26 mouse cellular contexts compared by ENCODE assay signal in the genomic region with DNA sequence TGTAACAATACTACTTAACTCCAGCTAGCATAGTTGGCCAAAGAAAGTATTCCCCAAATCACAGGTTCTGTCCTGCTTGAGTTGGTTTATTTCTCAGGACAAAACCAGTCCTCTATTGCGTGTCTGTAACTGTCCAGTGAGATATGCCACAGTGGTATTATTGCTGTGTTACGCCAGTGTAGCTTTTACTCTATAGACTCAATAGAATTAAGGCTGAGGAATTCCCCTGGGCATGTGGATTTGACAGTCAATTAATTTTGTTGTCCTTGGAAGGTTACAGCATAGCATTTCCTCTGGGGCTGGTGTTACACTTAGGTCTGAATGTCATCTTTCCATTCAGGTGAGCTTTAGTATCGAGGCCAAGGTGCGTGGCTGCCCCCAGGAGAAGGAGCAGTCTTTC. TPM values are rescaled to one million over a fixed set of nuclear protein-coding genes. Genes with fewer than 3 reads are reported as not detected.
DNase-seq lines count a peak whose midpoint lies in the region; ATAC-seq and TF ChIP-seq lines count a peak whose summit lies in the region.
"Had no signal": no experiment of that assay in that cellular context is flagged by ENCODE, and none has a peak within 500 bp of the region (broad histone marks: within the 10 kb centered on the region; RNA-seq: fewer than 3 reads in every experiment).

No protein-coding gene starts in this region.

- H3K27me3 ChIP-seq in hindbrain, embryonic 10.5 days (ENCODE audit: insufficient read depth, poor library complexity, severe bottlenecking) = no peaks in the 10 kb centered on the region
- no peaks in the 10 kb centered on the region for H3K27me3 ChIP-seq in hindbrain, embryonic 12.5 days
- H3K27me3 ChIP-seq in midbrain, postnatal 0 days (ENCODE audit: insufficient read depth, low read length) = no peaks in the 10 kb centered on the region
- no peaks in the 10 kb centered on the region for H3K27me3 ChIP-seq in midbrain, embryonic 14.5 days (ENCODE audit: control insufficient read depth, insufficient read depth, low read length)
- no peaks in the 10 kb centered on the region for H3K27me3 ChIP-seq in intestine, embryonic 15.5 days (replicated peaks)
- H3K27me3 ChIP-seq: embryonic facial prominence, embryonic 12.5 days; forebrain, embryonic 12.5 days; Patski had no signal

- no peaks in the 10 kb centered on the region for H3K9me3 ChIP-seq in hindbrain, embryonic 10.5 days
- H3K9me3 ChIP-seq in hindbrain, embryonic 12.5 days (replicated peaks) = no peaks in the 10 kb centered on the region
- no peaks in the 10 kb centered on the region for H3K9me3 ChIP-seq in midbrain, postnatal 0 days (ENCODE audit: low read length)
- no peaks in the 10 kb centered on the region for H3K9me3 ChIP-seq in midbrain, embryonic 14.5 days (ENCODE audit: control insufficient read depth, low read length)
- no peaks in the 10 kb centered on the region for H3K9me3 ChIP-seq in intestine, embryonic 15.5 days
- H3K9me3 ChIP-seq: embryonic facial prominence, embryonic 10.5 days; embryonic facial prominence, embryonic 12.5 days; forebrain, embryonic 10.5 days; forebrain, embryonic 12.5 days; G1E had no signal

- H3K4me1 ChIP-seq in hindbrain, embryonic 10.5 days (replicated peaks) = peaks cover 21% of the 10 kb centered on the region
- no peaks in the 10 kb centered on the region for H3K4me1 ChIP-seq in hindbrain, embryonic 12.5 days
- H3K4me1 ChIP-seq in midbrain, postnatal 0 days (ENCODE audit: insufficient read depth, low read length) = no peaks in the 10 kb centered on the region
- H3K4me1 ChIP-seq in midbrain, embryonic 14.5 days (ENCODE audit: control insufficient read depth, insufficient read depth, low read length) = no peaks in the 10 kb centered on the region
- no peaks in the 10 kb centered on the region for H3K4me1 ChIP-seq in intestine, embryonic 15.5 days (replicated peaks)
- H3K4me1 ChIP-seq: embryonic facial prominence, embryonic 12.5 days; forebrain, embryonic 12.5 days had no signal

- DNase-seq in hindbrain, embryonic 10.5 days (ENCODE audit: low spot score) = no peak
- DNase-seq in midbrain, postnatal 0 days (ENCODE audit: low spot score) = peak; percentile 19
- DNase-seq in midbrain, embryonic 14.5 days = no peak
- DNase-seq in fat pad, adult 2 months (ENCODE audit: extremely low read depth, low read depth, low spot score) = peak; percentile 87
- DNase-seq in cerebellum, postnatal 4 days (ENCODE audit: low spot score in 2 of 2) = no peak
- DNase-seq: adrenal gland, adult 8-10 months; adrenal gland, postnatal 14 days; adrenal gland, postnatal 36 days; B cell, adult 2 months; cerebellum, adult 11 months; cerebellum, adult 18-20 months; cerebellum, adult 8-10 months; cerebellum, adult 9-11 months; cerebellum, postnatal 14 days; cerebellum, postnatal 36 days had no signal

- peak overlapping the region; percentile 45; the same call in 1 of the 2 replicates for H3K27ac ChIP-seq in hindbrain, embryonic 10.5 days
- H3K27ac ChIP-seq in hindbrain, embryonic 12.5 days = no peak overlapping the region
- H3K27ac ChIP-seq in midbrain, postnatal 0 days (ENCODE audit: low read depth, low read length) = no peak overlapping the region
- H3K27ac ChIP-seq in midbrain, embryonic 14.5 days (replicated peaks; ENCODE audit: low read depth, low read length) = no peak overlapping the region
- no peak overlapping the region for H3K27ac ChIP-seq in intestine, embryonic 15.5 days
- H3K27ac ChIP-seq: embryonic facial prominence, embryonic 10.5 days; embryonic facial prominence, embryonic 12.5 days; forebrain, embryonic 10.5 days; forebrain, embryonic 12.5 days had no signal

- 87% methylated on average over 4 of the region's 4 CpGs for WGBS in hindbrain, embryonic 10.5 days
- WGBS in hindbrain, embryonic 12.5 days = 73% methylated on average over 4 of the region's 4 CpGs
- 82% methylated on average over 4 of the region's 4 CpGs for WGBS in midbrain, postnatal 0 days
- 68% methylated on average over 4 of the region's 4 CpGs for WGBS in midbrain, embryonic 14.5 days
- WGBS in intestine, embryonic 15.5 days = 80% methylated on average over 4 of the region's 4 CpGs

- no peak for ATAC-seq in hindbrain, embryonic 12.5 days (ENCODE audit: low FRiP score)
- ATAC-seq in midbrain, postnatal 0 days (ENCODE audit: low FRiP score) = no peak
- no peak for ATAC-seq in midbrain, embryonic 14.5 days (ENCODE audit: low FRiP score, low TSS enrichment)
- ATAC-seq in intestine, embryonic 15.5 days = no peak
- ATAC-seq: activated CD4-positive, CD25-positive, alpha-beta regulatory T cell, adult 4 months; forebrain, embryonic 14.5 days; forebrain, embryonic 16.5 days; Patski had no signal

- no peak overlapping the region for H3K4me3 ChIP-seq in hindbrain, embryonic 10.5 days
- no peak overlapping the region for H3K4me3 ChIP-seq in hindbrain, embryonic 12.5 days
- H3K4me3 ChIP-seq in midbrain, postnatal 0 days (ENCODE audit: low read depth, low read length) = no peak overlapping the region
- H3K4me3 ChIP-seq in midbrain, embryonic 14.5 days (replicated peaks; ENCODE audit: low read depth, low read length) = no peak overlapping the region
- H3K4me3 ChIP-seq in intestine, embryonic 15.5 days (replicated peaks) = no peak overlapping the region
- H3K4me3 ChIP-seq: embryonic facial prominence, embryonic 10.5 days; embryonic facial prominence, embryonic 12.5 days; forebrain, embryonic 10.5 days; forebrain, embryonic 12.5 days had no signal

- H3K4me2 ChIP-seq in hindbrain, embryonic 12.5 days (replicated peaks) = no peak overlapping the region
- H3K4me2 ChIP-seq in midbrain, postnatal 0 days (ENCODE audit: low read depth, low read length, poor library complexity, severe bottlenecking) = no peak overlapping the region
- no peak overlapping the region for H3K4me2 ChIP-seq in midbrain, embryonic 14.5 days (ENCODE audit: low read length)
- H3K4me2 ChIP-seq in intestine, embryonic 15.5 days (replicated peaks) = no peak overlapping the region
- H3K4me2 ChIP-seq: embryonic facial prominence, embryonic 12.5 days; forebrain, embryonic 12.5 days had no signal

- no peak overlapping the region for H3K9ac ChIP-seq in hindbrain, embryonic 12.5 days
- no peak overlapping the region for H3K9ac ChIP-seq in midbrain, postnatal 0 days (replicated peaks; ENCODE audit: low read length, poor library complexity, severe bottlenecking)
- H3K9ac ChIP-seq in midbrain, embryonic 14.5 days (replicated peaks; ENCODE audit: low read length) = no peak overlapping the region
- no peak overlapping the region for H3K9ac ChIP-seq in intestine, embryonic 15.5 days
- H3K9ac ChIP-seq: embryonic facial prominence, embryonic 12.5 days; forebrain, embryonic 12.5 days had no signal

- no peaks in the 10 kb centered on the region for H3K36me3 ChIP-seq in hindbrain, embryonic 10.5 days
- no peaks in the 10 kb centered on the region for H3K36me3 ChIP-seq in hindbrain, embryonic 12.5 days
- H3K36me3 ChIP-seq in midbrain, postnatal 0 days (ENCODE audit: insufficient read depth, low read length) = no peaks in the 10 kb centered on the region
- no peaks in the 10 kb centered on the region for H3K36me3 ChIP-seq in midbrain, embryonic 14.5 days (ENCODE audit: control insufficient read depth, insufficient read depth, low read length)
- no peaks in the 10 kb centered on the region for H3K36me3 ChIP-seq in intestine, embryonic 15.5 days
- H3K36me3 ChIP-seq: embryonic facial prominence, embryonic 10.5 days; embryonic facial prominence, embryonic 12.5 days; forebrain, embryonic 10.5 days; forebrain, embryonic 12.5 days had no signal

- no peak for TF ChIP-seq CTCF in midbrain, postnatal 0 days (IDR thresholded peaks at IDR 0.05)

RNA-seq across cellular contexts. Expression of gene Itgb3, which starts 35.4 kb away (rescaled TPM):
- 3.5 and 3.6 TPM in 2 replicates for polyA plus RNA-seq in hindbrain, embryonic 10.5 days (2016; fragmentation: Nextera tagmentation; extraction: Ambion mirVana)
- polyA plus RNA-seq in hindbrain, embryonic 12.5 days (2016; fragmentation: Nextera tagmentation; extraction: Ambion mirVana) = 2.9 and 3.4 TPM in 2 replicates
- total RNA-seq in midbrain, postnatal 0 days (2014; rRNA removed) = 1.5 and 1.7 TPM in 2 replicates
- 0.62 and 0.83 TPM in 2 replicates for polyA plus RNA-seq in midbrain, postnatal 0 days (2015; fragmentation: Nextera tagmentation; extraction: Ambion mirVana)
- 0.23 and 0.28 TPM in 2 replicates for polyA plus RNA-seq in midbrain, embryonic 14.5 days (2014; fragmentation: Nextera tagmentation; extraction: Ambion mirVana)
- 5.0 and 5.5 TPM in 2 replicates for polyA plus RNA-seq in intestine, embryonic 15.5 days (2015; fragmentation: Nextera tagmentation; extraction: Ambion mirVana)

RNA-seq across cellular contexts. Expression of gene Gm11639, which starts 42.3 kb away (rescaled TPM):
- 0.01 TPM in 1 of 2 replicates, not detected in the other for polyA plus RNA-seq in hindbrain, embryonic 10.5 days (2016; fragmentation: Nextera tagmentation; extraction: Ambion mirVana)
- polyA plus RNA-seq in hindbrain, embryonic 12.5 days (2016; fragmentation: Nextera tagmentation; extraction: Ambion mirVana) = not detected in 2 replicates
- total RNA-seq in midbrain, postnatal 0 days (2014; rRNA removed) = under 0.01 TPM in 2 replicates
- polyA plus RNA-seq in midbrain, postnatal 0 days (2015; fragmentation: Nextera tagmentation; extraction: Ambion mirVana) = 0.01 and 0.33 TPM in 2 replicates
- 0.01 TPM in 1 of 2 replicates, not detected in the other for polyA plus RNA-seq in midbrain, embryonic 14.5 days (2014; fragmentation: Nextera tagmentation; extraction: Ambion mirVana)
- 0.01 TPM in 1 of 2 replicates, not detected in the other for polyA plus RNA-seq in intestine, embryonic 15.5 days (2015; fragmentation: Nextera tagmentation; extraction: Ambion mirVana)
- polyA plus RNA-seq: embryonic facial prominence, embryonic 10.5 days; forebrain, embryonic 10.5 days; forebrain, embryonic 12.5 days; forebrain, embryonic 14.5 days; G1E had no signal

Comparison
In these comparisons a context has a peak if more than half of its experiments do, and no peak if none do; other contexts are left out.
1. DNase-seq: peak in midbrain, postnatal 0 days (single experiment) and fat pad, adult 2 months (single experiment); none in hindbrain, embryonic 10.5 days (single experiment), midbrain, embryonic 14.5 days (single experiment) and cerebellum, postnatal 4 days (0 of 2).